Mouse (Mus musculus): ENCODE results near the gene Rbm47.

DNA sequence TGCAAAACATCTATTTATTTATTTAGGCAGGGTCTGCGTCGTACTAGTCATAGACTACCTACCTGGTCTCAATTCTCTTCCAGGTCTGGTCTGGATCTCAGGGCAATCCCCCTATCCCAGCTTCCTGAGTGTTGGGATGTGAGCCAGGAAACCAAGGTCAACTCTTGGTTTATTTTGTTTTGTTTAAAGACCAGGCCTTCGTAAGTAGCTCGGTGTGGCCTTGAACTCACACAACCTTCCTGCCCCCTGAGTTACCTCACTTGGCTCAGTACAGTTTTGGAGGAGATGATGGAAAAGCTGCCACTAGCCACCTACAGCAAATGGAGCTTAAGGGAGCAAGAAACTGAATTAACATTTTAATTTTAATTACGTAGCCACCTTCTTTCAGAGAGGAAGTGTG lies 144.7 kb downstream of the Rbm47 start:
- TF ChIP-seq CTCF (IDR thresholded peaks at IDR 0.05; ENCODE audit: extremely low read depth, insufficient read length, insufficient replicate concordance, low read depth, low read length) (no peak), POLR2A (IDR thresholded peaks at IDR 0.05; ENCODE audit: low read depth, low read length) (no peak)

Data from small intestine, adult 2 months (tissue).